Mouse (Mus musculus): ENCODE measurements at regions not wholly inside any gene's neighbourhood (a gene's known extent, or its start where the extent isn't known, plus 50 kb on each side); places are given as distances from the start of the nearest gene placed in this dataset.

GRCm38 (mm10) chr2:75427936-75428458 is 231.1 kb upstream of the Hnrnpa3 start:
- H3K27me3 ChIP-seq (ENCODE audit: insufficient read depth, poor library complexity, severe bottlenecking), result no peaks in the 10 kb centered on the region
- H3K36me3 ChIP-seq, result no peaks in the 10 kb centered on the region
- H3K27ac ChIP-seq, result no peak overlapping the region
- WGBS, result 97% methylated on average over 4 of the region's 4 CpGs
- H3K4me1 ChIP-seq, result no peaks in the 10 kb centered on the region; the same call in 1 of the 2 replicates
- H3K4me3 ChIP-seq, result no peak overlapping the region
- no peaks in the 10 kb centered on the region for H3K9me3 ChIP-seq
- no peak for DNase-seq (ENCODE audit: low spot score)

GRCm38 (mm10) chr2:75430161-75430940 is 228.7 kb upstream of the Hnrnpa3 start:
- no peak overlapping the region for H3K27ac ChIP-seq
- no peaks in the 10 kb centered on the region for H3K36me3 ChIP-seq
- no peak for DNase-seq (ENCODE audit: low spot score)
- H3K4me1 ChIP-seq, result no peaks in the 10 kb centered on the region; the same call in 1 of the 2 replicates
- no peaks in the 10 kb centered on the region for H3K27me3 ChIP-seq (ENCODE audit: insufficient read depth, poor library complexity, severe bottlenecking)
- H3K4me3 ChIP-seq, result no peak overlapping the region
- 81% methylated on average over 4 of the region's 4 CpGs for WGBS
- no peaks in the 10 kb centered on the region for H3K9me3 ChIP-seq

GRCm38 (mm10) chr2:75431981-75432380 is 227.1 kb upstream of the Hnrnpa3 start:
- Histone ChIP-seq H3K4me3 (no peak overlapping the region), H3K36me3 (no peaks in the 10 kb centered on the region), H3K27me3 (ENCODE audit: insufficient read depth, poor library complexity, severe bottlenecking) (no peaks in the 10 kb centered on the region), H3K27ac (no peak overlapping the region), H3K9me3 (no peaks in the 10 kb centered on the region), H3K4me1 (no peaks in the 10 kb centered on the region)
- DNase-seq (ENCODE audit: low spot score), result no peak
- 67% methylated on average over 6 of the region's 6 CpGs for WGBS

GRCm38 (mm10) chr2:75434521-75434920 is 224.5 kb upstream of the Hnrnpa3 start:
- Histone ChIP-seq H3K9me3 (no peaks in the 10 kb centered on the region), H3K36me3 (no peaks in the 10 kb centered on the region), H3K27ac (no peak overlapping the region), H3K27me3 (ENCODE audit: insufficient read depth, poor library complexity, severe bottlenecking) (no peaks in the 10 kb centered on the region), H3K4me3 (no peak overlapping the region), H3K4me1 (no peaks in the 10 kb centered on the region)
- no peak for DNase-seq (ENCODE audit: low spot score)
- WGBS, result 90% methylated on average over 17 of the region's 17 CpGs

- Histone ChIP-seq H3K9me3 (no peaks in the 10 kb centered on the region), H3K27me3 (ENCODE audit: insufficient read depth, poor library complexity, severe bottlenecking) (no peaks in the 10 kb centered on the region), H3K27ac (no peak overlapping the region), H3K4me3 (no peak overlapping the region), H3K4me1 (no peaks in the 10 kb centered on the region), H3K36me3 (no peaks in the 10 kb centered on the region)
- no peak for DNase-seq (ENCODE audit: low spot score)
- 79% methylated on average over 10 of the region's 10 CpGs for WGBS
Measured at GRCm38 (mm10) chr2:75439522-75440230, 219.4 kb upstream of the Hnrnpa3 start.

- no peaks in the 10 kb centered on the region for H3K4me1 ChIP-seq
Measured at GRCm38 (mm10) chr2:75442632-75443031, 216.4 kb upstream of the Hnrnpa3 start.

GRCm38 (mm10) chr2:75445189-75445588 is 213.9 kb upstream of the Hnrnpa3 start:
- H3K36me3 ChIP-seq, result no peaks in the 10 kb centered on the region
- no peaks in the 10 kb centered on the region for H3K9me3 ChIP-seq
- DNase-seq (ENCODE audit: low spot score), result no peak
- no peaks in the 10 kb centered on the region for H3K27me3 ChIP-seq (ENCODE audit: insufficient read depth, poor library complexity, severe bottlenecking)
- H3K4me1 ChIP-seq, result no peaks in the 10 kb centered on the region
- no peak overlapping the region for H3K27ac ChIP-seq
- H3K4me3 ChIP-seq, result no peak overlapping the region

More at GRCm38 (mm10) chr2:75442632-75443031, 216.4 kb upstream of the Hnrnpa3 start:
- no peaks in the 10 kb centered on the region for H3K9me3 ChIP-seq
- no peaks in the 10 kb centered on the region for H3K27me3 ChIP-seq (ENCODE audit: insufficient read depth, poor library complexity, severe bottlenecking)
- no peak overlapping the region for H3K27ac ChIP-seq
- 87% methylated on average over 1 of the region's 1 CpGs for WGBS
- H3K36me3 ChIP-seq, result no peaks in the 10 kb centered on the region
- DNase-seq (ENCODE audit: low spot score), result no peak
- no peak overlapping the region for H3K4me3 ChIP-seq

- no peaks in the 10 kb centered on the region for H3K4me1 ChIP-seq
- WGBS, result 76% methylated on average over 7 of the region's 7 CpGs
- DNase-seq (ENCODE audit: low spot score), result no peak
- no peaks in the 10 kb centered on the region for H3K9me3 ChIP-seq
- no peak overlapping the region for H3K4me3 ChIP-seq
- no peaks in the 10 kb centered on the region for H3K36me3 ChIP-seq
- H3K27ac ChIP-seq, result no peak overlapping the region
- H3K27me3 ChIP-seq (ENCODE audit: insufficient read depth, poor library complexity, severe bottlenecking), result no peaks in the 10 kb centered on the region
Measured at GRCm38 (mm10) chr2:75446996-75447715, 211.9 kb upstream of the Hnrnpa3 start.

GRCm38 (mm10) chr2:75448221-75448620 is 210.8 kb upstream of the Hnrnpa3 start:
- Histone ChIP-seq H3K27me3 (ENCODE audit: insufficient read depth, poor library complexity, severe bottlenecking) (no peaks in the 10 kb centered on the region), H3K27ac (no peak overlapping the region), H3K4me1 (no peaks in the 10 kb centered on the region), H3K9me3 (no peaks in the 10 kb centered on the region), H3K4me3 (no peak overlapping the region), H3K36me3 (no peaks in the 10 kb centered on the region)
- 81% methylated on average over 5 of the region's 5 CpGs for WGBS
- no peak for DNase-seq (ENCODE audit: low spot score)

GRCm38 (mm10) chr2:75451846-75452267 is 207.2 kb upstream of the Hnrnpa3 start:
- DNase-seq (ENCODE audit: low spot score), result no peak
- H3K4me3 ChIP-seq, result no peak overlapping the region
- no peaks in the 10 kb centered on the region for H3K36me3 ChIP-seq
- no peaks in the 10 kb centered on the region for H3K4me1 ChIP-seq
- H3K27ac ChIP-seq, result no peak overlapping the region
- no peaks in the 10 kb centered on the region for H3K9me3 ChIP-seq
- 72% methylated on average over 8 of the region's 8 CpGs for WGBS
- H3K27me3 ChIP-seq (ENCODE audit: insufficient read depth, poor library complexity, severe bottlenecking), result no peaks in the 10 kb centered on the region

GRCm38 (mm10) chr2:75452274-75453148 is 206.6 kb upstream of the Hnrnpa3 start:
- 76% methylated on average over 7 of the region's 7 CpGs for WGBS
- no peaks in the 10 kb centered on the region for H3K4me1 ChIP-seq
- DNase-seq (ENCODE audit: low spot score), result no peak
- no peaks in the 10 kb centered on the region for H3K9me3 ChIP-seq
- H3K36me3 ChIP-seq, result no peaks in the 10 kb centered on the region
- H3K27me3 ChIP-seq (ENCODE audit: insufficient read depth, poor library complexity, severe bottlenecking), result no peaks in the 10 kb centered on the region
- no peak overlapping the region for H3K27ac ChIP-seq
- no peak overlapping the region for H3K4me3 ChIP-seq

- DNase-seq (ENCODE audit: low spot score), result no peak
- H3K9me3 ChIP-seq, result no peaks in the 10 kb centered on the region
- no peak overlapping the region for H3K4me3 ChIP-seq
- no peaks in the 10 kb centered on the region for H3K36me3 ChIP-seq
- WGBS, result 82% methylated on average over 9 of the region's 9 CpGs
- H3K27me3 ChIP-seq (ENCODE audit: insufficient read depth, poor library complexity, severe bottlenecking), result no peaks in the 10 kb centered on the region
- no peak overlapping the region for H3K27ac ChIP-seq
- H3K4me1 ChIP-seq, result no peaks in the 10 kb centered on the region
Measured at GRCm38 (mm10) chr2:75455481-75455880, 203.6 kb upstream of the Hnrnpa3 start.
